Mouse (Mus musculus): ENCODE data around the gene Gng12.

- no peak for TF ChIP-seq CTCF (IDR thresholded peaks at IDR 0.05; ENCODE audit: insufficient read depth, low read length)
- no peak for TF ChIP-seq POLR2A (IDR thresholded peaks at IDR 0.05; ENCODE audit: borderline replicate concordance, extremely low read depth, low read depth, low read length)
Measured at GRCm38 (mm10) chr6:67048052-67048691, 152.0 kb downstream of the Gng12 start.

Measured in lung, adult 2 months (tissue).